Mouse (Mus musculus) telencephalon, adult 2 months (tissue): ENCODE measurements around the gene Acer1.
A peak's percentile ranks its signal among the peaks of the same experiment; 100 is the strongest.

ENCODE experiments used
- DNase-seq: peaks from one replicate; pipeline ENCODE4 v3.0.0-alpha.2; 2011; ENCODE audit warnings: low read depth, low spot score

The Acer1 gene

DNA sequence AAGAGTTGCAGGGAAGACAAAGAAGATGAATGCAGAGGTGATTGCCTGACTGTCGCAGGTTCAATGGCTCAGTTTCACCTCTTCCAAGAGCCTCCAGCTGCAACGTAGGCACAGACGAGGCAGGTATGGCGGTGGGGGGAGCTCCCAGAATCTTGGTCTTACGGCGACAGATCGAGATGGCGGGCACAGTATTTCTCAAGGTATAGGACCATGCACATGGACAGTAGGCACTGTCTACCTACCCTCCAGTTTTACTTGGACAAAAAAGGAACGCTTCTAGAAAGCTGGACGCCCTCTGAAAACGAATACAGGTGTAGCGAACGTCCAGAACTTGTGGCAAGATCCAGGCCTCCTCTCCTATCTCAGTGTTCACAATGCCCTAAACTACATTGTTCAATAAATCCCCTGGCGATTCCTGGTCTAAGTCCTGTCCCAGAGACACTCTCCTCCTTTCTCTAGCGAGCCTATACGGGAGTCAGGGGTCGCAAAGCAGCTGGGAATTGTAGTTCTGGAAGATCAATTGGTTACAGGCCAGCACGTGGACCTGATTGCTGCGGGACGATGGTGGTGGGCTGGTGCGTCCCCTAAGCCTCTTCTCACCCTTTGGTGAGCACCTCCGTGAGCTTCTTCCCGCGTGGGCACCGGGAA, 7.7 kb upstream of the Acer1 start:
- peak; percentile 92 for DNase-seq

DNA sequence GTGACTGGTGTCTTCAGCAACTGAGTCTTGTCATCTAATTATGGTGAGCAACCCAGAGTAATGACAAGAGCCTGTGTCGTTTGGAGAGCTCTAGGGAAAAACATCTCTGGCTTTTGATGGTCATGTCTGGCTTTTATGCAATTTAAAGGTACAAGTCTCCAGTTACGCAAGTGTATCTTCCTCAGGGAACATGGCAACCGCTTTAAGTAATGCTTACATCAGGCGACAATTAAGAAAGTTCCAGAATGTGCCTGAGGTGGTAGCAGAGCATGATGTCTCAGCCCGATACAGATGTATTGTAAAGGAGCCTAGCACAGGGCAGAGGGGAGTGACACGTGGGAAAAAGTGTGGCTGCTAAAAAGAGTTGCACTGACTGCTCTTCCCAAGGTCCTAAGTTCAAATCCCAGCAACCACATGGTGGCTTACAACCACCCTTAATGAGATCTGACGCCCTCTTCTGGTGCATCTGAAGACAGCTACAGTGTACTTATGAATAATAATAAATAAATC, 7.0 kb upstream of the Acer1 start:
- DNase-seq = no peak

- DNase-seq = no peak
Observed at GRCm38 (mm10) chr17:56988441-56988840, 6.5 kb upstream of the Acer1 start.

GRCm38 (mm10) chr17:56986105-56986805, 4.3 kb upstream of the Acer1 start:
- DNase-seq = no peak

GRCm38 (mm10) chr17:56985656-56986055, 3.7 kb upstream of the Acer1 start:
- no peak for DNase-seq

DNA sequence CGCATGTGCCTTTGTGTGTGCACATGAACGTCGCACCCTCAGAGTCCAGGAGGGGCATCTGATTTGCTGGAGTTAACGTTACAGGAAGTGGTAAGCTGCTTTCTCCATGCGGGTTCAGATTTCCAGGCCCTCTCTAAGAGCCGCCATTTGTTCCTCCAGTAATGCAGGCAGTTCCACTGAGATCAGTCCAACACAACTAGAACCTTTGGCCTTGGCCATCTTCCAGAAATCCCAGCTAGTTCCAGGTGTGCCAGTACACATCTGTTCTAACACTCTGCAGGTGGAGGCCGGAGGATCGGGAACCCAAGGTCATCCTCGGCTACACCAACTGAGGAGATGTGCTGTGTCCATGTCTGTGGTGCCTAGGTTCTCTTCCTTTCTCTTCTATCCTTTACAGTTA, 3.0 kb upstream of the Acer1 start:
- DNase-seq = no peak

DNA sequence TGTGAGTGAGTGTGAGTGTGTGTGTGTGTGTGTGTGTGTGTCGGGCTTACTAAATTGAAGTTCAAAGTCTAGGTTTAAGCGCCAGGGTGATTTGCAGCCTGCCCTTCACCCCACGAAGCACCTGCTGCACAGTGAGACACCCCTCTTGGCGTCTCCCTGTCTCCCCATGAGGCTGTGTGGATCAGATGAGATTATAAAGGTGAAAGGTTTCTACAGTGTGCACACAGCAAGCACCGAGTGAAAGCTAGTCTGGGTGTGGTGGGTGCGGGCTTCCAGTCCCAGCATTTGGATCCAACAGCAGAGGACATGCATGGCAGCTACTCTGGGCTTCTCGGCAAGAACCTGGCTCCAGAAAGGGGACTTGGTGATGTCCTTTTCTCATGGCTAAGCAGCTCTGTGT, 877 bp downstream of the Acer1 start:
- no peak for DNase-seq

GRCm38 (mm10) chr17:56979524-56979923, 2.4 kb downstream of the Acer1 start:
- DNase-seq = no peak

DNA sequence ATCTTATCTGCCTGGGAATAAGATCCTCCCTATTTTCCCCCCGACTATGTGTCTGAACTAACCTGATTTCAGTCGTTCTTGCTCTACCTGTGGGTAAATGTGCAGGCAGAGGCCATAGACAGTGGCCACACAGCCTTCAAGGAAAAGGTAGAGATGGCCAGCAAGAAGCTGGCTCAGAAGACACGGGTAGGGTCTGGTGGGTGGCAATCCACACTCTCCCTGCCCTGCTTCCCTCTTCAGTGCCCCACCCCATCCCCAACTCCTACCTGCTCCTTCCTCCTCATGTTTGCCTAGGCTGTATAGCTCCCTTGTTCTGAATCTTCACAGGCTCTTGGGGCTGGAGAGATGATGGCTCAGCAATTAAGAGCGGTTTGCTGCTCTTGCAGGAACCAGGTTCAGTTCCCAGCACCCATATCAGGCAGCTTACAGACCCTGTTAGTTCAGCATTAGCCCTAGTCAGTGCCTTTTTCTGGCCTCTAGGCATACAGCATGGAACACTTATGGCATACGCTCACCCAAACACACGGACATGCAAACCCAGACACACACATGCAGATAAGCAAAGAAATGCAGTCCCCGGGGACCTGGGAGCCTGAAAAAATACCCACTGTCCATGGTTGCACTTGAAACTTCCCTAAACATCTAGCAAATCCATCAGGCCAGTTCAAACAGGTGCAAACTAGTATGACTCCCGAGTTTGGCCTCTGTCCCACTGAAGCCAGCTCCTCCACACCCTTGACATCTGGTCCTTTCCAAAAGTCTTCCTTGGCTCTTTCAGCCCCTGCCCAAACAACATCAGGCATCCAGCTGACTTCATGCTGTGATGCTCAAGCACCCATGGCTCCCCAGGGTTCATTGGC, 5.2 kb downstream of the Acer1 start:
- no peak for DNase-seq

DNA sequence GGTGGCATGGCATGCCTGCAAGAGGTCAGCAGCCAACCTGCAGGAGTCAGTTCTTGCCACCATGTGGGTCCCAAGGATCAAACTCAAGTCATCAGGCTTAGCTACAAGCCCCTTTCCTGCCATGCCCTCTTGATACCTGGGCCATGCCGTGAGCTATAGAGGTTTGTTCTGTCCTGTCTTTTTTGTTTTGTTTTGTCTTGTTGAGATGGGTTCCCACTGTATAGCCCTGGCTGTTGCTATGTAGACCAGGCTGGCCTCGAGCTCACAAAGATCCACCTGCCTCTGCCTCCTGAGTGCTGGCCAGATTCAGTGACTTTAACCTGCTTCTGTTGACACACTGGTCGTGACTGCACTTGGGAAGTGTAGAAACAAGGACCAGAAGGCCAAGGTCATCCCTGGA, 6.5 kb downstream of the Acer1 start:
- no peak for DNase-seq

DNA sequence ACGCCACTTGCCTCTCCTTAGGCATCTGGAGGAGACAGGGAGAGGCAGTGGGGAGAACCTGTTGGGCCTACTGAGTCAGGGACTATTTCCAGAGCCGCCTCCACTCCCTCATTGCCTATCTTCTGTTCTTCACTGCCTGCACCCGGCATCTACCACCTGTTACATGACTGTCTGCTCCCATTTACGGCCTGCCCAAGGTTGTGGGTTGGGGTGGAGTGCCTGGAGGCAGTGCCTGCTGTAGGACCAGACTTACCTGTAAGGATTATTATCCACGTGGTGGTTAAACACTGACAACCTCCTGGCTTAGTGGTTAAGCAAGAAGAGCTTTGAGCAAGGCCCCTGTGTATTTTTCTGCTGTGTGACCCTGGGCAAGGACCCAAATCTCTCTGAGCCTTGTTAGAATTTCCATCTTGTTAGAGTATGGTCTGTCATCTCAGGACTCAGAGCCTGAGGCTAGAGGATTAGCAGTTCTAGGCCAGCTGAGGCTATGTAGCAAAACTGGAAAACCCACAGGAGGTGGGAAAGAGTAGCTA, 7.2 kb downstream of the Acer1 start:
- no peak for DNase-seq

DNA sequence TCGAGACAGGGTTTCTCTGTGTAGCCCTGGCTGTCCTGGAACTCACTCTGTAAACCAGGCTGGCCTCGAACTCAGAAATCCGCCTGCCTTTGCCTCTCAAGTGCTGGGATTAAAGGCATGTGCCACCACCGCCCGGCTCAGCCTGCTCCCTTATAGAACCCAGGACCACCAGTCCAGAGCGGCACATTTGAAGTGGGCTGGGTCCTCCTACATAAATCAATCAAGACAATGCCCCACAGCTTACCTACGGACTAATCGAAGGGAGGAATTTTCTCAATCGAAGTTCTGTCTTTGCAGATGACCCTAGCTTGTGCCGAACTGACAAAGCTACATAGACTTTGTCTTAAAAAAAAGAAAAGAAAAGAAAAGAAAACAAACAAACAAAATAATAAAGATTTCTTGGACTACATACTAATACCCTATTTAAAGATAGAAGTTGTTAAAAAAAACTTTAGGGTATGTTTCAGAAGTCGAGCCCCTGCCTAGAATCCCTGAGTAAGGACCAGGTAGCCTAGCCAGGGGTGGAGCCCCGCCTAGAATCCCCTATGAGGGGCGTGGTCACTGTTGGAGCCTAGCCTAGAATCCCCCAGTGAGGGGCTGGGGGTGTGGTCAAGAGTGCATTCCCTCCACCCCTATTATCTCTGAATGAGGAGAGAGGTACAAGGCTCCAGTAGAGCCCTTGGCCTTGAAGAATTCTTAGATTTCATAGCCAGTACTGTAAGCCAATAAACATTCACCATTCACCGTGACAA, 7.8 kb downstream of the Acer1 start:
- DNase-seq = no peak

DNA sequence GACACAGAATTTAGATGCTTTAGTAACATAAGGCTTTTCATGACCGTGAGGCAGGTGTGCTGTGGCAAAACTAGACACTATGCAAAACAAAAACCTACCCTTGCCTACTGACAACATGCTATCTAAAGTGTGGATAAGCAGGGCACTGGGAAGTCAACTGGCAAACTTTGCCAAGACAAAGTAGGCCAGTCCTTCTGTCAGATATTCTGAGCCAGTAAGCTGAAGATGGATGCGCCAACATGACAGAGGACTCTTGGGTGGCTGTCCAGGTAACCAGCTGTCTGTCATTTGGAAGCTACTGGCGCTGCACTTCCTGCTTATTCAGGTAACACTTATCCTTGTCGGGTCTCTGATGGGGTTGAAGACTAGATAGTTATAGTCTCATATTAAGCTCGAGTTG, 11.8 kb downstream of the Acer1 start:
- no peak for DNase-seq

DNA sequence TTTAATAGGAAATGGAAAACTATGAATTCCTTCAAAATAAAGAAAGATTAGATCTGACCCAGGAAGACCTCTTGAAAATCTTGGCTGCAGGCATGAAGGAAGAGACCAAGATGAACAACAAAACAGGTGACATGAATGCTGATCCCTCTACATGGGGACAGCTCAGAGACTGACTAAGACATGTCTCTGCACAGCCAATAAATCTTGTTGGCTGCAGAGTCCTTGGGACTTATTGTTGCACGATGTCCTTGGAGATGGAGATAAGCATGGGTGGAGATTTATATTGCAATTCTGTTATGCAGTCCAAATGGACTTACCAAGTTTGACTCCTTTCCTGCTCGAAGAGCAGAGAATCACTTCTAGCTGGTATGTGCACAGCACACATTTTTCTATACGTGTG, 12.6 kb downstream of the Acer1 start:
- DNase-seq = no peak

GRCm38 (mm10) chr17:56963646-56964045, 18.3 kb downstream of the Acer1 start:
- no peak for DNase-seq

DNA sequence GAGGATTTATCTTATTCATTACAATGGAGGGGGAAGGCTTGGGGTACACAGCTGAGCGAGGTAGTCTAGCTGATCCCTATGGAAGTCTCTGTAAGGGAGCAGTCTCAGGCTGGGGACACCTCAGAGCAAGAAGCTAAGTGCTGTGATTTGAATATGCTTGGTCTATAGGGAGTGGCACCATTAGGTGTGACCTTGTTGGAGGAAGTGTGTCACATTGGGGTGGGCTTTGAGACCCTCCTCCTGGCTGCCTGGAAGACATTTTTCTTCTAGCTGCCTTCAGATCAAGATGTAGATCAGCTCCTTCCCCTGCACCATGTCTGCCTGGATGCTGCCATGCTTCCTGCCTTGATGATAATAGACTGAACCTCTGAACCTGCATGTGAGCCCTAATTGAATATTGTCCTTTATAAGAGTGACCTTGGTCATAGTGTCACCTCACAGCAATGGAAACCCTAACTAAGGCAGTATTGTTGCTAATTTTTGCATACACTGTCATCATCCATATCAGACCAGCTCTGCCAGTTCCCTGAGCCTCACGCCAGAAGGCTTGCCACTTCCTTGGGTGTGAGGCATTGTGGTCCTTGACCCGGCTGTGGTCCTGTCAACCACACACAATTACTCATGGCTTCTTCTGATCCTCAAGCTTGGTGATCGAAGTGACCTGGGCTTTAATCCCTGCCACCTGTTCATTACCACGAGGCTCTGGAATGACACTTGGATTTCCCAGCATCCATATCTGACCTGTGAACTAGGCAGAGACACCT, 19.1 kb downstream of the Acer1 start:
- no peak for DNase-seq

- DNase-seq = no peak
Observed at GRCm38 (mm10) chr17:56961880-56962279, 20.0 kb downstream of the Acer1 start.

- no peak for DNase-seq
Observed at GRCm38 (mm10) chr17:56958667-56959066, 23.3 kb downstream of the Acer1 start.

DNA sequence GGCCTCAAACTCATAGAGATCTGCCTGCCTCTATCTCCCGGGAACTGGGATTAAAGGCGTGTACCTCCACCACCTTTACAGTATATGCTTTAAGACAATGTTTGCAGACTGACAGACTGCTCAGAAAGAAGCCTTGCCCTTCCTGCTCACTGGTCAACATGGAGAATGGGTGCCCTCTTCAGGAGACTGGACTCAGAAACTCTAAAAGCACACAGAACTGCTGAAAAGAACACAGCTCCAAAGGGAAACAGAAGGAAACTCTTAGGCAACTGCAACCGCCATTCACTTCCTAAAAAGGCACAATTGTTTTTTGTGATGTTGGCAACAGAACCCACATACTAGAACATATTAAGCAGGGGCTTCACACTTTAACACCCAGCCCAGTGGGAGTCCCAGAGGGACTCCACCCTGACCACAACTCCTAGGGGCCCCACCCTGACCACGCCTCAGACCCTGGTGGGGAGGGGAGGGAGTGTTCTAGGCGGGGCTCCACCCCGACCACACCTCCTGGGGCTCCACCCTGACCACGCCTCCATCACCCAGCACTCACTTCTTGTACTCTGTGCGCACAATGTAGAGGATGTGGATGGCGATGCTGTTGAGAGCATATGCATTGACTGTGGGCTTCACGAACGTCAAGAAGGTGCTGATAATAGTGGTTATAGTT, 24.0 kb downstream of the Acer1 start:
- no peak for DNase-seq

GRCm38 (mm10) chr17:56954871-56955270, 27.1 kb downstream of the Acer1 start:
- no peak for DNase-seq
